Mouse (Mus musculus) limb, embryonic 14.5 days (tissue): Measurements from ENCODE around the gene Abhd2. TPM values are rescaled to one million over a fixed set of nuclear protein-coding genes. Genes with fewer than 3 reads are reported as not detected.

ENCODE experiments used
- ATAC-seq: fragments of 200-750 bp; cut with Nextera tagmentation; 2 replicates; pipeline ENCODE4 v1.8.0; 2017; ENCODE audit warnings: low read depth, moderate number of reproducible peaks, moderate TSS enrichment; ENCODE audit not compliant: low FRiP score
- DNase-seq: peaks from one replicate; pipeline ENCODE4 v3.0.0-alpha.2; 2015; ENCODE audit warnings: low spot score
- H3K27ac ChIP-seq: fragments of 300-500 bp; sonication (generic); replicated peaks from 2 replicates; pipeline ENCODE4 v1.5.1; 2014; ENCODE audit warnings: low read depth, mild to moderate bottlenecking, low read length, moderate library complexity, mixed read lengths
- H3K27me3 ChIP-seq: fragments of 300-500 bp; sonication (generic); 2 replicates; pipeline ENCODE4 v1.6.1; 2014; ENCODE audit warnings: low read length, mixed read lengths; ENCODE audit not compliant: control insufficient read depth, insufficient read depth
- H3K36me3 ChIP-seq: fragments of 300-500 bp; sonication (generic); 2 replicates; pipeline ENCODE4 v1.6.1; 2014; ENCODE audit warnings: mild to moderate bottlenecking, low read length, moderate library complexity, mixed read lengths; ENCODE audit not compliant: control insufficient read depth, insufficient read depth
- H3K4me1 ChIP-seq: fragments of 300-500 bp; sonication (generic); 2 replicates; pipeline ENCODE4 v1.6.1; 2014; ENCODE audit warnings: antibody characterized with exemption, low read length, mixed read lengths; ENCODE audit not compliant: control insufficient read depth, insufficient read depth
- H3K4me2 ChIP-seq: fragments of 300-500 bp; sonication (generic); replicated peaks from 2 replicates; pipeline ENCODE4 v1.6.1; 2014; ENCODE audit warnings: low read depth, mild to moderate bottlenecking, low read length, moderate library complexity; ENCODE audit not compliant: severe bottlenecking
- H3K4me3 ChIP-seq: fragments of 300-500 bp; sonication (generic); replicated peaks from 2 replicates; pipeline ENCODE4 v1.5.1; 2014; ENCODE audit warnings: low read length
- H3K9ac ChIP-seq: fragments of 300-500 bp; sonication (generic); 2 replicates; pipeline ENCODE4 v1.6.1; 2014; ENCODE audit warnings: mild to moderate bottlenecking, low read depth, low read length, moderate library complexity; ENCODE audit not compliant: severe bottlenecking
- H3K9me3 ChIP-seq: fragments of 300-500 bp; sonication (generic); 2 replicates; pipeline ENCODE4 v1.6.1; 2016; ENCODE audit warnings: low read length; ENCODE audit not compliant: control insufficient read depth
- POLR2A ChIP-seq: fragments of 200-500 bp; IDR thresholded peaks from 2 replicates; pipeline ENCODE4 v1.8.0; 2012; ENCODE audit warnings: inconsistent platforms, mild to moderate bottlenecking, moderate library complexity, borderline replicate concordance; ENCODE audit not compliant: insufficient read depth, insufficient read length; ENCODE audit errors: extremely low read depth
- WGBS: fragments of 180-500 bp; shearing (Covaris S2); extraction: QIAGEN DNeasy Blood & Tissue Kit; methylation state at CpG from one replicate; pipeline ENCODE4 v1.1.7; 2014; 5-methylcytosine and 5-hydroxymethylcytosine counted together
- polyA plus RNA-seq, 2 experiments: library from polyadenylated mRNA; depleted of rRNA in 1 of 2; stranded (reverse) in 1 of 2; unstranded in 1 of 2; fragments of >200 nt; fragmentation: Nextera tagmentation in 1 of 2; extraction: Ambion mirVana in 1 of 2; gene quantifications; 2 replicates each; pipeline versions ENCODE4 v1.2.1 to v1.2.3; 2012 to 2014

Gene Abhd2
- polyA plus RNA-seq, 2 experiments: 7.8 to 10.9 TPM

DNA sequence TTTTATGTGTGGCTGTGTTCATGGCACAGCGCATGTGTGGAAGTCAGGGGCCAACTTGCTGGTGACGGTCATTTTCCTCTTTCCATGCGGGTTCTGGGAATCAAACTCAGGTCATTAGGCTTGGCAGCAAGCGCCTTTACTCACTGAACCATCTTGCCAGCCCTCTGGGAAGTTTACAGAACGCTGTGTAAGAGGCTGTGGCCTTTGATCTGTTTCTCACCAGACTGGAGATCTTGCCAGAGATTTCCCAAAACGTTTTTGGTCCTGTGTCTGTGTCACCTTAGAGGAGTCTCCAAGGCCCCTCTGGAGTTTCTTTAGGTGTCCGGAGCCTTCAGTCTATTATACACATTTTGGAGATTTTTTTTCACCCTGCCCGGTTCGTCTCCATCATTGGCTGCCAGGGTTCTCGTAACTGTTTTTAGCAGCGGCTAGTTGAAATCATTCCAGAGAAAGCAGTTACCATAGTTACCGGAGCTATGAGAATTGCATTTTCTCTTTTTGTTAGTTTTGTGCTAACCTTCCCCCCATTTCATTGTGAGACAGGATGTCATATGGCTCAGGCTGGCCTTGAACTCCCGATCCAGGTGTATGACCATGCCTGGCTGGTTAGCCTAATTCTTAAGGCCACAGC lies 22.3 kb downstream of the Abhd2 start:
- no peak for TF ChIP-seq POLR2A
- no peak overlapping the region for H3K9ac ChIP-seq
- DNase-seq (peak; percentile 43), ATAC-seq (no peak)
- H3K27ac ChIP-seq: no peak overlapping the region
- peaks cover 4% of the 10 kb centered on the region for H3K4me1 ChIP-seq
- no peak overlapping the region for H3K4me2 ChIP-seq
- H3K27me3 ChIP-seq: no peaks in the 10 kb centered on the region
- no peak overlapping the region for H3K4me3 ChIP-seq
- peaks cover 9% of the 10 kb centered on the region; the same call in 1 of the 2 replicates for H3K36me3 ChIP-seq
- H3K9me3 ChIP-seq: no peaks in the 10 kb centered on the region
- WGBS: 62% methylated on average over 13 of the region's 13 CpGs

DNA sequence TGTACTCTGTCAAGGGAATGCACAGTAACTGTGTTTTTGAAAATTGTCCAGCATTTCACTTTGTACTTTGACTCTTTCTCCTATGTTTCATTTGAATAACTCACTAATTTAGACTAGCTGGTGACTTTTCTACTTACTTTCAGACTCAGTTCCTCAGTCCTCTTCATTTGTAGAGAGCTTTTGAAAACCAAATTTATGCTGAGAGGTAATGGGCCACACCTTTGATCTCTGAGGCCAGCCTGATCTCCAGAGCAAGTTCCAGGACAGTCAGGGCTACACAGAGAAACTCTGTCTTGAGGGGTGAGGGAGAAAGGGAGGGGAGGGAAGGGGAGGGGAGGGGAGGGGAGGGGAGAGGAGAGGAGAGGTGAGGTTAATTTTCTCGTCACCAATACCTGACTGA lies 25.7 kb downstream of the Abhd2 start:
- DNase-seq (no peak), ATAC-seq (no peak)
- peaks cover 9% of the 10 kb centered on the region; the same call in 1 of the 2 replicates for H3K36me3 ChIP-seq
- no peak overlapping the region for H3K4me2 ChIP-seq
- H3K9me3 ChIP-seq: no peaks in the 10 kb centered on the region
- no peak overlapping the region for H3K27ac ChIP-seq
- no peak overlapping the region for H3K4me3 ChIP-seq
- H3K9ac ChIP-seq: no peak overlapping the region
- no peak for TF ChIP-seq POLR2A
- 56% methylated on average over 1 of the region's 1 CpGs for WGBS
- no peaks in the 10 kb centered on the region for H3K27me3 ChIP-seq
- no peaks in the 10 kb centered on the region; the same call in 1 of the 2 replicates for H3K4me1 ChIP-seq

DNA sequence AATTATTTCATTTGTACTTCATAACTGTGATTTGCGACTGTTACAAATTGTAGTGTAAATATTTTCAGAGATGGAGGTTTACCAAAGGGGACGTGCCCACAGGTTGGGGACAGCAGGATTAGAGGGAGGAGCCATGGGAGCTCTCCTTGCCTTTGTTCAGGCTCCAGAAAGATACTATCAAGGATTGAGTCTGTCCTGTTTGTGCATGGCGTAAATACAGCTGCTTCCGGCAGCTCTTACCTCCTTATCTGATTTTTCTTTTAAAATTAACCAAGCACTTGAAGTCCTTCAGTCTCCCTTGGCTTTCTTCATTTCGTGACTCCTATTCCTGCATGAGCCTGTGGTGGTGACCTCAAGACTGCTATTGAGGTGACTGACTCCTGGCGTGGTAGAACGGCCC lies 26.5 kb downstream of the Abhd2 start:
- ATAC-seq (no peak), DNase-seq (no peak)
- Histone ChIP-seq H3K9me3 (no peaks in the 10 kb centered on the region), H3K4me1 (no peaks in the 10 kb centered on the region; the same call in 1 of the 2 replicates), H3K27ac (no peak overlapping the region), H3K4me2 (no peak overlapping the region), H3K36me3 (peaks cover 7% of the 10 kb centered on the region; the same call in 1 of the 2 replicates), H3K4me3 (no peak overlapping the region), H3K27me3 (no peaks in the 10 kb centered on the region), H3K9ac (no peak overlapping the region)
- WGBS: 84% methylated on average over 7 of the region's 7 CpGs
- no peak for TF ChIP-seq POLR2A

DNA sequence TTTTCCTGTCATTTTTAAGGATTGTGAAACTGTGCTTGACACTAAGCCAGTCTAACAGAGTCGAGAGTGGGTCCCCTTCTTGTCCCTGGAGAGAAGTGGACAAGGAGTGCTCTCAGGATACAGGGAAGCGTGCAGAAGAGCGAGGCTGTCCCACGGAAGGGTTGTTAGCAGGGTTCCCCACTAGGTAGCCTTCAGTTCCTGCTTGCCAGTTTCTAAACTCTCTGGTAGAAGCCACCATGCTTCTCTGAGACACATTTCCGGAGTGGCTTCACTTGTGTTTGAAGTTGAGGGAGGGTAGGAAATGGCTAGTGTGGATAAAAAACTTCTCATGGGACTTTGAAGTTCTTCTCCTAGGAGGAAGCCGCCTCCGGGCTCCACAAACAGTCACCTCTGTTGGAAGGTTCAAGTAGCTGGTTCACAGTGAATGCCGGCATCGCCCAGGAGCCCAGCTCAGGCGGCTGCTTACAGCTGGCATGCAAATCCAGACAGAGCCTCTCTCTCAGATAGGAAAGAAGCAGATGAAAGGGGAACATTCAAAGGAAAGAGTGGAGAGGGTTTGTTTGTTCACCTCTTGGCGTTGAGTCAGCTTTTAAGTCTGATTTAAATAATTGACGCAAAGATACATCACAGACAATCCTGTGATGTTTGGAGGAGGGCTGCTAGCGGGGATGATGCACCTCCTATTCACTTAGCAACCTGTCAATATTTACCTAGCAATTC lies 27.6 kb downstream of the Abhd2 start:
- Histone ChIP-seq H3K9ac (no peak overlapping the region), H3K4me1 (no peaks in the 10 kb centered on the region; the same call in 1 of the 2 replicates), H3K4me3 (no peak overlapping the region), H3K36me3 (peaks cover 6% of the 10 kb centered on the region; the same call in 1 of the 2 replicates), H3K27ac (no peak overlapping the region), H3K4me2 (no peak overlapping the region), H3K27me3 (no peaks in the 10 kb centered on the region), H3K9me3 (no peaks in the 10 kb centered on the region)
- WGBS: 46% methylated on average over 13 of the region's 13 CpGs
- no peak for TF ChIP-seq POLR2A
- no peak for DNase-seq
- ATAC-seq: no peak

DNA sequence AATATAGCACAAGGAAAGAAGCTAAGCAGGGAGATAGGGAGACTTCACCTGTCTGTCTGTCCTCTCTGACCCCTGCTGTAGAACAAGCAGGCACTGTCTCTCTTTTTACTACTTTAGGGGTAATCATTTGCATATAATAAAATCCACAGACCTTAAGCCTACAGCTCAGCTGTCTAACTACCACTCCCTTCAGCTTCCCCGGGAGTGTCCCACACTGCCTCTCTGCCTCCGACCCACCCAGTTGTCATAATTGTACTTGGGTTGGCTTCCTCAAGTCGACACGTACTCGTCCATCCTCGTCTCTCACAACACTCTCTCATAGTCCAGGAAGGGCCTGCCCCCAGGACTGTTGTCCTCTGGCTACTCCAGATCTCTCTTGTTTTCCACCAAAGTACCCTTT lies 29.1 kb downstream of the Abhd2 start:
- Histone ChIP-seq H3K4me1 (no peaks in the 10 kb centered on the region), H3K27ac (no peak overlapping the region), H3K4me3 (no peak overlapping the region), H3K4me2 (no peak overlapping the region), H3K36me3 (no peaks in the 10 kb centered on the region; the same call in 1 of the 2 replicates), H3K27me3 (no peaks in the 10 kb centered on the region), H3K9me3 (no peaks in the 10 kb centered on the region), H3K9ac (no peak overlapping the region)
- WGBS: 70% methylated on average over 6 of the region's 6 CpGs
- ATAC-seq (no peak), DNase-seq (no peak)
- TF ChIP-seq POLR2A: no peak
